Mouse (Mus musculus): ENCODE measurements around the gene 4930432K21Rik. TPM values are rescaled to one million over a fixed set of nuclear protein-coding genes. Genes with fewer than 3 reads are reported as not detected.

4930432K21Rik gene
- total RNA-seq, 2 experiments from 2014 or later: 0.46 to 0.76 TPM

DNA sequence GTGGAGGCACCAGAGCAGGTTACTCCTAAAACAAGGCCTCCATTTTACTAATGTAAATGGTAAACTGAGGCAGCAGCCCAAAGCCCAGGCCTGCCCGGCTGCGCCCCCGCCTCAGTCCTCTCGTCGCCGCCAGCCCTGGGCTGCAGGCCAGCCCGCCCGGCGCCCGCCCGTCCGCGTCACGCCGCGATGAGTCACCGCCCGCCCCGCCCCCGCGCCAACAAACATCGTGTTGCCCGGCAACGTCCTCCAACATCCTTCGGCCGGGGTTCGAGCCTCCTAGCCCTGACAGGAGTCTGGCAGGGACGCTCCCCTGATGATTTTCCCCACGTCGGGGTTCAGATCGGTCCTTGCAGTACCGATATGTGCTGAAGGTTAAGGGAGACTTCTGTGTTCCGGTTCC, 44.7 kb downstream of the 4930432K21Rik start:
- peak; percentile 90 to 93 for DNase-seq

DNA sequence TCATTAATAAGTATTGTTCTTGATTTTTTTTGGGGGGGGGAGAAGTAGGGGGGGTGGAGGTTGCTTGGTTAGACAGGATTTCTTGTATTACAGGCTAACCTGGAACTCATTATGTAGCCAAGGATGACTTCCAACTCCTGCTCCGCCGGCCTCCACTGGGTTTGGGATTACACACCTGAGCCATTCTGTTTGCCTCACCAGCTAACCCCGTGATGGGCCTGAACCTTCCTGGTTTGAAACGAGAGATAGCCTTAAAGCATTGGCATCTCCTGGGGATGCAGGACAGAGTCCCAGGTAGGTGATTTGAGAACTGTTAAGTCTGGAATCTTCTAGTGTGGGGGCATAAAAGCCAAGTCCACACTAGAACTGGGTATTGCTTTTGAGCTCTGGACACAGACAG, 45.3 kb downstream of the 4930432K21Rik start:
- DNase-seq: no peak

DNA sequence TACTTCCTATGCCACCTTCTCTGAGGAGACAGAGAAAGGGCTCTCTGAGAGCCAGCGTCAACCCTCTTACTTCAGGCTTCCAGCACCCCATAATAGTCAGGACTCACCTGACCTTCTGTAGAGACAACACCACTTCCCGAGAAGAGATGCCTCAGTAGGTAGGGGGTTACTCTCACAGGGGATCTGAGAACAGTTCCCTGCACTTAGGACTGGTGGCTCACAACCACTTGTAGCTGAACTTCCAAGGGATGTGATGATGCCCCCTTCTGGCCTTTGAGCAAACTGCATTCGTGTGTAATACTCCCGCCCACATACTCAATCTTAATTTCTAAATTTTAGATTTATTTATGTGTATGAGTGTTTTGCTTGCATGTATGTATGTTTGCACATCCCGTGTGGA, 45.7 kb downstream of the 4930432K21Rik start:
- DNase-seq: no peak

DNA sequence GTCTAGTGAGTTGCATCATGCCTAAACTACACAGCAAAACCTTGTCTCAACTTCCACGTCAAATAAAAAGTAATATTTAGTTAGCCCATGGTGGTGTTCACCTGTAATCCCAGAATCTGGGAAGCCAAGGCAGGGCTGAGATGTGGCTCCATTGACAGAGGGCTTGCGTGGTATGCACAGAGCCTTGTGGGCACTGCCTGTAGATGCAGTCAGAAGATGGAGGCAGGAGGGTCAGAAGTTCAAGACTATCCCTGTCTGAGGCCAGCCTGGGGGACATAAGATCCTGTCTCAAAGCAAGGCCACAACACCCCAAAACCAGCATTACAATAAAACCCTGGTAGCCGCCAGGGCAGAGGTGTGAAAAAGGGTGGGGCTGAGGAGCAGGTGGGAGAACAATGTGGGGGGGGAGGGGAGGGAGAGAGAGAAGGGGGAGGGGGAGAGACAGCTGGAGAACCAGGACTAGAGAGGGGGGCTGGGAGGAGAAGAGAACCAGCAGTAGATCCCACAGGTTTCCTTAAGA, 46.5 kb downstream of the 4930432K21Rik start:
- DNase-seq: no peak

DNA sequence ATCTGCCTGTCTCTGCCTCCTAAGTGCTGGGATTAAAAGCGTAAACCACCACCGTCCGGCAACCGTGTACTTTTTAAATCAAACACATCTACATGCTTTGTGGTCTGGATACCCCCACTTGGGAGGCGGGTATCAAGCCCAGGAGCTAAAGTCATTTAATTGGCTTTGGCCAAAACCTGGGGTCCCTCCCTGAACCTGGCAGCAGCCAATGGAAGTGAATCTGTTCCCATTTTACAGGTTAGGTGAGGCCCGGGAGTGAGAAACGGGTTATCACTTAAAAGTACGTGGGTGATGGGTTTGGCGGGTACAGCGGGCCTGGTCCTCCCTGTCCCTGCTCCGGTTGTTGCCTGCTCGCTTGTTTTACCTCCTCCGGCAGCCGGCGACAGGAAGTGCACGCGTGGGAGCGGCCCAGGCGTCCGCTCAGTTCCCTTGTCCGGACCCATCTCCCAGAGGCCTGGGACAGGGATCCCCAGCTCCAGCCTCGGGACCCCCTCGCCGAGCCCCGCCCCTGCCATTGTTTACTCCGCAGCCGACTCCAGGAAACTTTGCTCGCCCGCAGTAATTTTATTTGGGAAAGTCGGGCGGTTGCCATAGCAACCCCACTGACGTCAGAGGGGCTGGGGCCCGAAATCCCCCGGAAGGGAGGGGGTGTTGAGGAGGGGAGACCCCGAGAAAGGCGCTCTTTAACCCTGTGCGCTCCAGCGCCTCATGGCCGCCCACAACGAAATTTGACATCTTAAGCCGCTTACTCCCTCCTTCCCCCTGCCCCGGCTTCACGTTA, 49.5 kb downstream of the 4930432K21Rik start:
- peak; percentile 81 to 88 for DNase-seq

DNA sequence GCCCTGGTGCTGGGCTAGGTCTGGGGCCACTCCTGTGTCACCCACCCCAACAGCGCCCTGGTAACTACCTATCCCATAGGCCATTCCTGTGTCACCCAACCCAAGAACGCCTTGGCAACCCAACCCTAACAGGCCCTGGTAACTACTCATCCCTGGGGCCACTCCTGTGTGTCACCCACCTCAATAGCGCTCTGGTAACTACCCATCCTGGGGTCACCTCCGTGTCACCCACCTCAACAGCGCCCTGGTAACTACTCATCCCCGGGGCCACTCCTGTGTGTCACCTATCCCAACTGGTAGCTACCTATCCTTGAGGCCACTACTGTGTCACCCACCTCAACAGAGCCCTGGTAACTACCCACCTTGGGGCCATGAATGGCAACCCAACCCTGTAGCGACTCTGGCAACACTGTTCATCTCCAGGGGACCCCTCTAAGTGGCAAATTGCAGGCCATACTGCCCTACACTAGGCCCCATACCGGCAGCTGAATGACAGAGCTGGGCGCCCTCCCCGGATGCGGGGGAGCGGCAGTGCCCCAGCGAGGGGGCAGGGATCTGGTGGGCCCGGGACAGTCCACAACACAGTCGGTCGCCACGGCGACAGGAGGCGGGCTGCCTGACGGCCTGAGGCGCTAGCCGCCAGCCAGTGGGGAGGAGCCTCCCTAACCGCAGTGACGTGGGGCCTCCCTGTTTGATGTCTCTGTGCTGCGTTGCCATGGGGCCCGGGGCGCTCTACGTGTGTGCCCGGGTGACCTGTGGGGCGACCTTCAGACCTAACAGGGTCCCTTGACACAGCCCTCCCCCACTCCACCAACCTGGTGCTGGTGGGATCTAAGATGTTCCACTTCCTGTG, 50.3 kb downstream of the 4930432K21Rik start:
- DNase-seq: peak; percentile 94 to 96

DNA sequence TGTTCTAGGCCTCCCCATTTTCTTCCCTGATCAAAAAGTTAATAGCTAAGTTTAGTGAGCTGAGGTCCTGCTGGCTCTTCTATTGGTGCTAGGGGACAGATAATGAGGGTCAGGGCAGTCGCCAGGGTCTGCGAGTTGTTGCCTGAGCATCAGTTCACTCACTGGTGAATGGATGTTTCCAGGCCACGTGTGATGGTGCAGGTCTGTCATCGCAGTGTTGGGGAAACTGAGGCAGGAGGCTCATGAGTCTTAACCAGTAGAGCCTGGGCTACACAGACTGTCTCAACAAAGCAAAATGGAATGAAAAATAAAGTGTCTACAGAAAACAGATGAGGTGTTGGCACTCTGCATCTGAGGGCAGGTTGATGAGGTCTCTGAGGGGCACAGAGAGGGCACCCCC, 51.0 kb downstream of the 4930432K21Rik start:
- DNase-seq: no peak

DNA sequence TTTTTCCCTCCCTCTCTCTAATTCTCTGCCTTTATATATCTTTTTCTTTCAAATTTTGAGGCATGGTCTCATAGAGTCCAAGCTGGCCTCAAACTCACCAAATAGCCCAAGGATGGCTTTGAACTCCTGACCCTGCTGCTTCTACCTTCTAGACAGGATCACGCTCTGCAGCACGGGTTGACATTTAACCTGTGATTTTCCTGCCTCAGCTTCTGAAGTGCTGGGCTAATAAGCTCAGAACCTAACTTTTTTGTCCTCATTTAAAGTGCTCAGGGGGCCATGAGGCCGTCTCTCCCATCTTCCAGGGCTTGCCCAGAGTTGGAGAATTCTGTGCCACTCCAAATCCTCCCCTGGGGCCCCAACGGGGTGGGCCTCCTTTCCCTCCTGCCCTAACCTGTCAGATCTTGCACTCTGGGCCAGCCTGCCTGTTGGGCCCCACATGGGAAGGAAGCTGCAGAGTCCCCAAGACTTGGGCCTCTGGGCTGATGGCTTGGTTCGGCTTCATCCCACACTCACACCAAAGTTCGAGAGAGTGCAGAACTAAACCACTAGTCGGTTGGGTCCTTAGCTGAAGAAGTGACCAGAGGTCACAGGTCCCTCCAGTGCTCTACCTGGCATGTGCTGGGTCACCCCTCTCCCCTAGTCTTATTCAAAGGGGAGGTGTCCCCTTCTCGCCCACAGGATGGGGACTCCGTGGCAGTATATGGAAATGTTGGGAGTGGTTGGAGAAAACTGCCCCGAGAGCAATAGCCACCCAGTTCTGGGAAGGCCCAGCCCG, 51.7 kb downstream of the 4930432K21Rik start:
- no peak for DNase-seq

DNA sequence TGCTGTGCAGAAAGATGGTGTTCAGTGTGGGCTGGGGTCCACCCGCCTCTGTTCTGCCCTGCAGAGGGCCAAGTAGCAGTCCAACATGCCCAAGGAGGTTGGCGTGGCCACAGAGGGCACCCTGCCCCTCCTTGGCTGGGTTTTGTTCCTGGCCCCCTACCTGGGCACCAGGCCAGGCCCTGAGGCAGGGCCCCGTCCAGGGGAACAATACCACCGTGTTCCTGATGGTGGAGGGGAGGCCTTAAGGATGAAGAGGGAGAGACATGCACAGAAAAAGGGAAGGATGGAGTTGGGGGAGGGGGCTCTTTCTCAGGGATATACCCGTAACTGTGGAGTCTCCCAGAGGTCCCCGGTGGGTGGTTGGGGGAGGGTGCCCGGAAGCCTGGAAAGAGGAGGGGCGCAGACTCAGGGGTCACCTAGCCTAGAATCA, 52.3 kb downstream of the 4930432K21Rik start:
- DNase-seq: no peak

DNA sequence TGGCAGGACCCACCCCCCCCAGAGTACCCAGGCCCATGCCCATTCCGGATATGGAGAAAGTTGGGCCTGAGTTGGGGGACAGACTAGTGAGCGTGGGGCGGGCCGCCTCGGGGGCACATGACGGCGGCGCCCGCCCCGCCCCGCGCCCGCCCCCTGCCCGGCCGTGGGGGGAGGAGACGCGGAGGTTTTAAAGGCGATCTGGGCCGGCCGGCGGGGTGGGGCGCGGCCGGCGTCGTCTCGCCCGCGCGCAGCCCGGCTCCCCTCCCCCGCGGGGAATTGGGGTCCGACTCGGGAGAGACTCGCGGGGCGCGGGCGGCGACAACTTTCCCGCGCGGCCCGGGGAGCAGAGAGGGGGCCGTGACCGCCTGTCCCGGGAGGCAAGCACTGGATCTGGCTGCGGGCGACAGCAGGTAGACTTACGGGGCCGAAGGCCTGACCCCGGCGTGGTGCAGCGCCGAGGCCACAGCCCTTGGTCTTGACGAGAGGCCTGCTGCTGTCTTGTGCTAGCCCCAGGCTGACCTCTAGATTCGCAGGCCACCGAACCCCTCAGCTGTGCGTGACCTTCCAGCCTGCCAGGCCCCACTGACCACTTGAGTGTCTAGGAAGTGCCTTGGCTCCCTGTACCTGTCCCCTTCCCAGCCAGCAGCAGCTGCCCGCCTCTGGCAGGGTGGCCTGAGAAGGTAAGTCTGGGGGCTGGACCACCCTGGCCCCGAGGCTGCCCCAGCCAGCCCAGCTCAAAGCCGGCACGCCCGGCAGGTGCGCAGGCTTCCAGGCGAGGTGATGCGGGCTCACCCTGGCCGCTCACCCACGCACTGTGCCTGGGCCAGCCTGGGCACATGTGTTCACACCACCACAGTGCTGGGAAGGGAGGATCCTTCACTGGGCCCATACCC, 53.1 kb downstream of the 4930432K21Rik start:
- peak; percentile 88 to 93 for DNase-seq

DNA sequence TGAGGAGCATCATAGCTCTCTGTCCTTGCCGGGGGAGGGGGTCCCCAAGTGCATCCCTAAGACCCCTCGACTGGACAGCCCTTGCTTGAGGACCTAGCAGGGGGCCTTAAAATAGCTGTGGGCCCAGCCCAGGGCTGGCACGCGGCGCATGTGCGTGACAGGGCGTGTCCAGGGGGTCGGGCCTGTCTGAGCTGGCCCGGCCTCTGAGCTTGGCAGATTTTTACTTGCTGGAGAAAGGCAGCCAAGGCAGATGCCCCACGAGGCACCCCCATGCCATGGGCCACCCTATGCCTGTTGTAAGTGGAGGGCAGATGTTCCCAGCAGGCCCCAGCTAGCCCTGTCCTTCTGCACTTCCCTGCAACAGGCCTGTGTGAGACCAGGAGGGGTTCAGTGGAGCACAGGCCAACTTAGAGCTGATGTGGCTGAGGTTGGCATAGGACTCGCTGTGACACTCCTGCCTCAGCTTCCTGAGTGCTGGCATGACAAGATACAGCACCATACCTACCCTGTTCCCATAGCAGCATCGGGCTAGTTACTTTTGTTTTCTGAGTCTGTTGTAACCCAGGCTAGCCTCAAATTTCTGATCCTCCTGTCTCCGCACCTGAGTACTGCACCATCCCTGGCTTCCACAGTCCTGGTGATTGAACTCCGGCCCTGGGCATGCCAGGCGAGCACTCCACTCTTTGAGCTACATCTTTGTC, 53.9 kb downstream of the 4930432K21Rik start:
- peak; percentile 91 to 93 for DNase-seq

DNA sequence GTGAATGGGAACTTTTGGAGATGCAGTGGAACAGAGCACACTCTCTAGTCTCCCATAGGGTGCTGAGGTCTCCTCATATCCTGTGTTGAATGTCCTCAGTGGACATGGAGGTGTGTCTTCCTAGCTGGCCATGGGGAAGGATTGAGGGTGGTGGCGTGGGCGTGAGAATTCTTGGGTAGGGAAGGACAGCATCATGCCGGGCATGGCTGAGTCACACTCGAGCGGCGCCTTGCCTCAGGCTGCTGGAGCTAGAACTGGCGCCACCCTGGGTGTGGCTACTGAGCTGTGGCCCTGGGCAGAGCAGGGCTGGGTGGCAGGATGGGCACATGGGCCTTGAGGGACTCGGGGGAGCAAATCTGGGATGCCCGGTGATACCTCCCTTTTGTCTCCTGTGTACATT, 54.6 kb downstream of the 4930432K21Rik start:
- peak; percentile 84 to 88 for DNase-seq

DNA sequence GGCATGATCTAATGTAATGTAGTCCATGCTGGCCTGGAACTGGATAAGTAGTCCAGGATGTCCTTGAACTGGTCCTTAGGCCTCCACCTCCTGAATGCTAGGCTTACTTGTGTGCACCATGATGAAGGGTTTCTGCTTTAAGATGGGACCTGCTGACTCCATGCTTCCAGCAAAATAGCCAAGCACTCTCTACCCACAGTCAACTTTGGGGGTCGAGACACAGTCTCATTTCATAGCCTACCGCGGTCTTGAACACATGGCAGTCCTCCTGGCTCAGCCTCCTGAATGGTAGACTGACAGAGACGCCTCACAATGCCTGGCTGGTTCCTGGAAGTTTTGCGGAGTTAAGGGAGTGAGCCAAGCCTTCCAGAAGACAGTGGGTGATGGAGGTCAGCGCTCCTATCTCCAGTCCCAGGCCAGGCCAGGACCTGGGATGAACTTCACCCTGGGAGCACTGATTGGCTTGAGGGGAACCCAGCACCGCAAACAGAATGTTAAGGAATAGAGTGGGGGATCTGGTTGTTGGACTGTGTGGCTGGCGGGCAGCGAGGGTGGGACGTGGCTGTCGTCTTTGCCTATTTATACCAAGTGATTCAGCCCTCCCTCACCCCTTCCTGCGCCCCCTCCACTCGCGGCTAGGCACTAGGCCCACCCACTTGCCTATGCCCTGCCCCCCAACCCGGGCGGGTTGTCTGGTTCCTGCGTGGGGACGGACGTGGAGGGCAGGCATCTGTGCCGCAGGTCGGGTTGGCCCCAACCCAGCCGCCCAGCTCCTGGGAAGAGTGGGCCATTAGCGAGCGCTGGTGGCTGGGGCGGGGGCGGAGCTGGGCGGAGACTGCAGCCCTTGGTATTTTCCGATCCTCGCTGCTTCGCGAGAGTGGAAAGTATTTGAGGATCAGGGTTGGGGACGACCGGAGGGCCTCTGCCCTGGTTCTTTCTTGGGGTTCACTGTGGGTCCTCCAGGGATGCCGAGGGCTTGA, 55.4 kb downstream of the 4930432K21Rik start:
- DNase-seq: peak; percentile 93 to 95

DNA sequence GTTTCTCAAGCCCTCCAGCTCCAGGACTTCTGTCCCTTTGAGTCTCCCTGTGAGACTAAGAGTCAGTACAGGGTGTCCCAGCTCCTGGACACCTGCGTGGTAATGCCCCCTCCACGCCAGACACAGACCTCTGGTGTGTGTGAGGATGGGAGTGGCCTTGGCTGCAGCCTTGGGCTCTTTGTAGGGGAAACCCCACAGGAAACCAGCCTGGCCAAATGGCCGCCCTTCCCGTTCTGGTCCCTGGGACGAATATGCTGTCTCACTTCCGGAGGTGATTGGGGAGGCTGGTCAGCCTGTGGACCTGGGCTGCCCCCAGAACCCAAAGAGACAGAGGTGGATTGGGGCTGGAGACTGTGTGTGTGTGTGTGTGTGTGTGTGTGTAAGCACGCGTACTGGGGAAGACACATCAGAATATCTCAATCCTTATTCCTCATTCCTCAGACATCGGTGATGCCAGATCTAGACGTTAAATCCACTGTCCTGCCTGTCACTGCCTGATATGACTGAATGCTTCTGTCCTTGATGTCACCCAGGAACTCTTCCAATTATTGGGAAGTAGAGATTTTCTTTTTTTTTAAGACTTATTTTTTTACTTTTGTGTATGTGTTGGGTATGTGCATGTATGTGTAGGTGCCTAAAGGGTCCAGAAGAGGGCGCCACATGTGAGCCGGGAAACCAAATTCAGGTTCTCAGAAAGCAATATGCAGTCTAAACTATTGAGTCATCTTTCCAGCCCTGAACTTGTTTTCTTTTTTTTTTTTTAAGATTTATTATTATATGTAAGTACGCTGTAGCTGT, 56.3 kb downstream of the 4930432K21Rik start:
- peak; percentile 84 to 86 for DNase-seq

DNA sequence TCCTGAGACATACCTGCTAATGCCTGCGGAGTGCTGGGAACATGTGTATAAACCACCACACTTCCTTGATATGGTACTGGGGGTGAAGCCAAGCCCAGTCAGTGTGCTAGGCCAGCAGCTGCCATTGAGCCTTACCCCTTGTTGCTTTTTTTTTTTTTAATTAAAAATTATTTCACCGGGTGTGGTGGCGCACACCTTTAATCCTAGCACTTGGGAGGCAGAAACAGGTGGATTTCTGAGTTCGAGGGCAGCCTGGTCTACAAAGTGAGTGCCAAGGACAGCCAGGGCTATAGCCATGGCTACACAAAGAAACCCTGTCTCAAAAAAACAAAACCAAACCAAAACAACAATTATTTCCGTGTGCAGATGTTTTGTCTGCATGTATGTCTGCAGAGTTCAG, 57.2 kb downstream of the 4930432K21Rik start:
- DNase-seq: no peak

DNA sequence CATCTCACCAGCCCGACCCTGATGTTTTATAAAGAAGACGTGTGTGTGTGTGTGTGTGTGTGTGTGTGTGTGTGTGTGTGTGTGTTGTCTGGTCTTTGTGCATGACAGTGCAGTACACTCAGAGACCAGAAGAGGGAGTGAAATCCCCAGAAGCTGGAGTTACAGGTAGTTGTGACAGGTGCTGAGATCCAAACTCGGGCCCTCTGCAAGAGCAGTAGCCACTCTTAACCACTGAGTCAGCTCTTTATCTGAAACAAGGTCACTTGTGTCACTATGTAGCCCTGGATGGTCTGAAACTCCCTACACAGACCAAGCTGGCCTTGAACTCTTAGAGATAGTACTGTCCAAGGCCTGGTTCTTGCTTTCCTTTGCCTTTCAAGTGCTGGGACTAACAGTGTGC, 58.8 kb downstream of the 4930432K21Rik start:
- no peak for DNase-seq

DNA sequence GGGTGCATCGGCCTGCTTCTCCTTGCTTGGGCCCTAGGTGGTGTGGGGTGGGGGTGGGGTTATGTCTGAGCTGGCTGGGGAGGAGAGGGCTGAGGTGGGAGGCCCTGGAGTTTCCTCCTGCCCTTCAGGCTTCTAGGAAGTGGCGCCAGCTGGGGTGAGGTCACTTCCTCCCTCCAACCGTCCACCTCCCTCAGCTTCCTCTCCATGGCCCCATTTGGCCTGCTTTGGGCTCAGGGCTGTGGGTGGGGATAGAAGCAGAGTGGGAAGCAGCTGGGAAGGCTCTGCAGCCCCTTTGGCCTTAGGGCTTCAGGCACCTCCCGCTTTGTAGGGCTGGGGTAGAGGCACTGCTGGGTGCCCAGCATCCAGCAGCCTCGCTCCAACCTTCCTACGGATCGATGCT, 60.0 kb downstream of the 4930432K21Rik start:
- peak; percentile 62 to 71 for DNase-seq

All from adrenal gland, postnatal 36 days (tissue).